Mouse (Mus musculus) NIH3T3 (cell line): ENCODE results near the gene Rabl2.

Source experiments
- DNase-seq: peaks from one replicate; pipeline ENCODE4 v3.0.0-alpha.2; 2012; ENCODE audit warnings: low read depth

Rabl2 gene

DNA sequence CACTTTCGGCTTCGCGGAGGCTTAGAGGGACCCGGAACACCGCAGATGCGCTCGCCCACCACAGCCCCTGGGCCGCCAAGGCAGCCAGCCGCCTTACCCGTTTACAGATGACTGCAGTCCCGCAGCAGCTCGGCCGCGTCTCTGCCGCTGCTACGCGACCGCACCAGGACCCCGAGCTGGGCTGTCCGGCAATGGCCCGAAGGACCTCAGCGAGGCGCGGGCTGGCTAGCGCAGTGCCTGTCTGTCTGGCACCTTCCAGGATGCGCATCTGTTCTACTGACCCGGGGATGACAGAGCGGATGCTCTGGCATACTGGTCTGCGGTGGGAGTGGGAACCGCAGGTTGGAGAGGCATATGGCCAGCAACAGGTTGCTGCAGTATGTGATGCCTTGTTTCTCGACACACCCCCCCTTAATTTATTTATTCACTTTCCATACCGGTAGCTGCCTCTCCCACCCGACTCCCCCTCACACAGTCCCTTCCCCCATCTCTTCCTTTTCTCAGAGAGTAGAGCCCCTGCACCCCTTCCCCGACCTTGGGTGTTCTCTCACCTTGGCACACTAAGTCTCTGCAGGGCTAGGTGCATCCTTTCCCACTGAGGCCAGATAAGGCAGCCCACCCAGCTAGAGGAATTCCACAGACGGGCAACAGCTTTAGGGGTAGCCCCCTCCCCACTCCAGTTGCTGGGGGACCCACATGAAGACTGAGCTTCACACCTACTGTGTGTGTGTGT lies at the start of gene Rabl2:
Rabl2 (minus strand) TSS at position 201 of the 733 bp plus-strand sequence.
- DNase-seq, result peak; percentile 94

DNA sequence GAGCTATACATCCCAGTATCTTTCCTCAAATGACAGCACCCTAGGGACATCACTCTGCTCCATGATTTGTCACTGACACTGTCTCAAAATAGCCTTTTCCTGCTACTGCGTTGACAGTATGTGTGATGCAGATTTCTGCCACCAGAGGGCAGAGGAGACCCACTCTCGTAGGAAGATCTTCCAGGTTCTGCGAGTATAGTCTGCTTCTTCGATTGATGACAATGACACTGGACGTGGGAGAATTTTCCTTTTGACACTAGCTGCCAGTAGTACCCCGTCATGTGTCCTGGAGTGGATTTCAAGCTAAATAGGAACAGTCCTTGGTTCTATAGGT lies 31.9 kb upstream of the Rabl2 start:
- DNase-seq, result peak; percentile 74

DNA sequence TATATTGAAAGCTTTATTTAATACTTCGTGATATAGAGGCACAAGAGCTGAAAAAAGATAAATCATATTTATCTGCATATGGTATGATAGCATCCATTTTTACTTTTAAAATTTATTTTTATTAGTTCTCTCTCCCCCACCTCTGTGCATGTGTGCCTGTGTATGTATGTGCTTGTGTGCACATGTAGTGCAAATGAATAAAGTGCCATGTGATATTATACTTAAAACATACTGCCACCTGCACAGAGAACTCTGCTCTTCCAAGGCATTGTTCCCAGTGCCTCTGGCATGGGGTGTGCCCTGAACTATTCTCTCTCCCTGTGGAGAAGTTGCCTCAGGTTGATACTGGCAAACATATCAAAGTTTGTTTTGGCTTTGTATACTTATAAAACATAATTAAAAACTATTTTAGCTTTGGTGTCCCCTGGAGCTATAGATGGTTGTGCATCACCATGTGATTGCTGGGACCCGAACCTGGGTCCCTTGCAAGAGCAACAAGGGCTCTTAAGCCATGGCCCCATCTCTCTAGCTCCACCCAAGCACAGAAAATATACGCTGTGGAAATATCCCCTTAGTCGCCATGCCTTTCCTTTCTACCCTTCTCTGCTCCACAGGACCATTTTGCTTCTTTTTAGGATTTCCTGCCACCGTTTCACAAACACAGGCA lies 31.4 kb upstream of the Rabl2 start:
- no peak for DNase-seq

DNA sequence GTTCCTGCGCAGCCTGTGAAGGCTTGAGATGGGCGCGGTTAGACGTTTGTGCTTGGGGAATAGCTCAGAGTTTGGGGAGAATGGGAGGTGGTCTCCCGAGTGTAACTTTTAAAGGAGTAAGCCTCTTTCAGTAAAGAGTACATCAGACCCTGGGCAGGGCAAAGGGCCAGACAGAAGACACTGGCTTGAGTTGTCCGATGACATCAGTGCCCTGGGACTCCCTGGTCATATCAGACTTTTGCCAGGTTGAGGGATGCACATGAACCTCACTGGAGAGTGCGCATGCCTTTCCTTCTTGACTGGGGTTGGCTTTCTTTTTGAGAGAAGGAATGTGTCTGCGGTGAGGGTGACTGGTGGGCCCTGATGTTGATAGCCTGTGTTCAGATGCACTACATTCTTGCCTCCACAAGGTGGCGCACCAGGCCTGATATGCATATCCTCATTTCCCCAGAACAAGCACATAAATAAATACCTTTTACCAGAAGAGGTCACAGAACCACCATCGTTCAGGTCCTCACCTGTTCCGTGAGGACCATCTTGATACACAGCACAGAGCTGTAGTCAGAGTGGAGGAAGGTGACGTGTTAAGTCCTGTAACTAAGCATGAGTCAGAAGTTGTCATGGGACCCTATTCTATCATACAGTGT lies 30.7 kb upstream of the Rabl2 start:
- peak; percentile 75 for DNase-seq

DNA sequence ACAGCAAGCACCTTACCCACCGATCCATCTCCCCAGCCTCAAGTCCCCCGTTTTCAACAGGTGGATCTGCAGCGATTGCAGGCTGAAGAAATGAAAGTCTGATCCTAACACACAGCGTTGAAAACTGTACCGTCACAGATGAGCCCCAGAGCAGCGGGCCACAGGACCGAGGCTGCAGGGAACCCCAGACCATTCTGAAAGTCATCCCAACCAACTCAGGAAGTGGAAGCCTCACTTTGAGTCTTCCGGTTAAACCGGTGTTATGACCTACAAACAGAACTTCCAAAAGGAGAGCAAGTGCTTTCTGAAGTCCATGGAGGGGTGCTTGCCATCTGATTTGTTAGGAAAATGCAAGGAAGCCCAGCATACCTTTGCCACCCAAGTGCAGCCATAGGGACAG lies 16.2 kb upstream of the Rabl2 start:
- no peak for DNase-seq

DNA sequence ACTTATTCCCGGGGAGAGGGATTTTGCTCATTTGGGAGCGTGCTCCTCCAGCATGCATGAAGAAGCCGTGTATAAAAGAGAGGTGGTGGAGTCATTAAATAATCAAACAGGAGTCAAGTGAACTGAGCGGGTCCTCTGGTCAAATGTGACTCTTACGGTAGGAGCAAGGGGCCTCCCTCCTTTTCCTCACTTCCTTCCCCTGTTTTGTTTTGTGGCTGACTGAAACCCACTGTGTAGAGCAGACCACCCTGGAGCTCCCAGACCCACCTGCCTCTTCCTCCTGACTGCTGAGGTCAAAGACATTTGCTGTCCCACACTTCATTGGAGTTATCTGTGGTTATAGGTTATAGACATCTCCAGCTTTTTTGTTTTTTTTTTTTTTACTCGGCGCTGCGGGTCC lies 15.8 kb upstream of the Rabl2 start:
- DNase-seq, result no peak

DNA sequence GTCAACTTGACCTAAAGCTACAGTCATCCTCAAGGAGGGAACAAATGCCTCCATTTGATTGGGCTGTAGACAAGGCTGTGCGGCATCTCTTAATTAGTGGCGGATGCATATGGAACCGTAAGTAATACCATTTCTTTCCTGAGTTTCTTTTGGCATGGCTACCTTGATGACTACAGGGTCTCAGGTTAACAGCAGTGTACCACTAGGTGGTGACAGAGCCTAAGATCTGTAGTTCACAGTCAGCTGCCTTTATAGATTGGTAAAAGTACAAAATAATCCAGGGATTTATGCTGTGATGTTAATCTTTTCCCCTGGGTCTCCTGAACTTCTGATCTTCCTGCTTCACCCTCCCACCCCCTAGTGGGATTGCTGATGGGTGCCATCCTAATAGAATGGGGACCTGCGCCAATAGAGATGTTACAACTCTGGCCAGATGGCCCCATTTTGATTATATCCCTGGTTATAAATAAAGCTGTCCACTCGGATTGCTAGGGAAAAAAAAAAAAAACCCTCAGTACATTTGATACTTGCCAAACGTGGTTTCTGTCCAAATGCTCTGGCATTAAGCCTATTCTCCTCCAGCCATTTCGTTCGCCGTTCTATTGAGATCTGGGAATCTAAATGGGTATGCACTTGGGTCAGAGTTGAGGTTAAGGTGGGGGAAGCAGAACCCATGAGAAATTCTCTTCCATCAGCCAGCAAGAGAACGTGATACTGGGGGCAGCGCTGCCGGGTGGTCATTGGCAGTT lies 14.3 kb upstream of the Rabl2 start:
- DNase-seq, result peak; percentile 13

DNA sequence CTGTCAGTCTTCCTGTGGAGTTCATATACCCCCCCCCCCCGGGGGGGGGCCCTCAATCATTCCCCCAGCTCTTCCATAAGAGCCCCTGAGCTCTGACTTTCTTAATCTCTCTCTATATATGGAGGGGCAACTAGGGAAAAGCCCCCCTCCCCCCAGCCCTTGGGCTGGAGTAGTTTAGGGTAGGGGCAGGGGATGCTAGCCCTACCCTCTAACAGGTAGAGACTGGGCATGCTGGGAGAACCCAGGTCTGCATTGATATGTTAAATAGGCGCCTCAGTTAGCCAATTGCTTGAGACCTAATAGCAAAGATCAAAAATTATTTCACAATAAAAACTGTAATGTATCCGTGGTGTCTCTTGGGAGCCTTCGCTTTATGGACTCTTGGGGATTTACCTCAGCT lies 825 bp upstream of the Rabl2 start:
- DNase-seq, result no peak

DNA sequence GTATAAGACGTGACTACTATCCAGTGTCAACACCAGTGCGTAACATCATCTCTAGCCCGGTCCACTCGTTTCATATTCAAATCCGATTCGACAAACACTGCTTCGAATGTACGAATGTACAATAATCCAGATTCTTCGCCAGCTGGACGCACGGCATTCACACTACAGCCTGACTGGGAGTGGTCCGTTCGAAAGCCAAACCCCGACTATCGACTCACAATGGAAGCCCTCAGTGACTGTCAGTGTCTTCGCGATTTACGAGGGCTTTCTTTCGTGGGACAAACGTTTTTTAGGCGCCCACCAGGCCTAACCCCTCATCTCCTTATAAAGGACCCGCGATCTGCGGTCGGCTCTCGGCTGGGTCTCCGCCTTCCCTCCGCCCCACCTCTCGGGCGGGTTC lies 406 bp downstream of the Rabl2 start:
- DNase-seq, result peak; percentile 44

DNA sequence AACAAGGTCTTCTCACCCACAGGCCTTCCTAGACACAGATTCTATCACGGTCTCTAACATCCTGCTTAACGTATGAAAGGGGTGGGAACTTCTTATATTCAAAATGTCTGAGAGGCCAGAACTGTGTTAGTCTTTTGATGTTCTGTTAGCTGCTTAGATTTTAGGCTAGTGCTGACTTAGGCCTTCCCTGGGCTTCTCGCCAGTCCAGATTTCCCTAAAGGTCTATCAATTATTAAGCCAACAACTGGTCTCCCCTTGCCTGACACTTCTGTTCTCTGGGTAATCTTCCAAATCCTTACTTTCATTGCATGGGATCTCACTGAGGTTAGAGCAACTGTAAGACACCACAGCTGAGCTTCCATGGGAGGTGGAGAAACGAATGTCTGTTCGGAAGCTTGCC lies 2.6 kb downstream of the Rabl2 start:
- peak; percentile 19 for DNase-seq

DNA sequence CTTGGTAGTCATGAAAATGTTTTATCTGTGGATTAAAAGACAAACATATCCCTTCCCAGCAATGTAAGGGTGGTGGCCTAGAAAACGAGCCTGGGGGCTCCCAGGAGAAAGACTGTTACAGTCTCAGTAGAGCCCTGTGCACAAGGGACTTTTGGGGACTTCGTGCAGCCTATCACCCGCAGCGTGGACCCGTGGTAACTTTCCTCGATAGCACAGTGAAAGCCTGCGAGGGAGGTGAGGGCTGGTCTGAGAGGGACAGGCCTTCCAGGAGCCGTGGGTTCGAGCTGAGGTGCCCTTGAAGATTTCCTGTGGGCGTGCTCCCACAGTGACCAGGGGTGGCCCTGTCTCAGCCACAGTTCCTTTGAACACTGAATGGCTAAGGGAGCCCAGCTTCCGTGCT lies 6.1 kb downstream of the Rabl2 start:
- no peak for DNase-seq

DNA sequence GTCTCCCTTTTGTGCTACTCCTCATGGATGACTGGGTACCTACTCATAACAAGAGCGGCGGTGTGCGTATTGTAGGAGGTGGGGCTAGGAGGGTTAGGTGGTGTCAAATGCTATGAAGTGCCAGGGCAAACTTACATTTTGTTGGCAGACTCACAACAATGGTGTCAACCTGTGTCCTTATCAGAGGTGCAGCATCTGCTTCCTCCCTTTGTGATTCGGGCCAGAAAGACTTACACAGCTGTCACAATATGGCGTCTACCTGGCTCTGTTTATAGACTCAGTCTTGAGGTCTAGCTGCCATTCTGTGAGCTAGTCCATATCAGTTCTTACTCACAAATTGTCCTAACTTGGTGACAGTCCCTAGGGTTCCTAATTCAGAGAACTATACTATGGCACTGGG lies 6.6 kb downstream of the Rabl2 start:
- DNase-seq, result no peak

DNA sequence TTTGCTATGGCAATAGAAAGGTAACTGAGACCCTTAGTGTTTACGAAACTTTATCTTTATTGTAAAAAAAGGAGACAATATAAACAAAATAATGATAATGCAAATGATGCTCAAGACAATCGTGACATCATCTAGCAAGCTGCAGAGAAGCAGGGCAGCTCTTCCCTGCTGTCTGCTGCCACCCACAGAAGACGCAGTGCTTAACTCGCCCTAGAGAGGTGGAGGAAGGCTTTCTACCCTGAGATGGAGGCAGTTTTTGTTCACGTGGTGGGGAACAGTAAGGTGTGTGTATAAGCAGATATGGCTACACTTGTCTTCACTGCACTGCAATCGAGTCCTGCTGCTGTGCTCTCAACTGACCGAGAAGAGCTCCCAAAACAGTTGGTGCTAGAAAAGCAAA lies 9.2 kb downstream of the Rabl2 start:
- DNase-seq, result no peak

DNA sequence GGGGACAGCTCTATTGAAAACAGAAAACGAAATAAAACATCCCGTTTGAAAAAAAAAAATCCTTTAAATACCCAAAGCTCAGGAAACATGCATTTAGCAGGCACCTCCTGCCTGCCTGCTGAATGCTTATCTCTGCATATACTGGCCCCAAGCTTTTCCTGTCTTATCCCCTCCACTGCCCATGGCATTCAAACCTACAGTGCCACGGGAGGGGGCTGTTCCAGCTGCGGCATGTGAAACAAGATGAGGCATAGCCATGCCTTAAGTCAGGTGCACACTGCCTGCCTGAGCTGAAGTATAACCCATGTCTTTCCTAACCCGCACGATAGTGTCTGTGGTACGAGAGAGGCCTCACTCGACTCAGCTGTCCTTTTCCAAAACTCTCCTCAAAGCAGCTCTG lies 19.6 kb downstream of the Rabl2 start:
- DNase-seq, result no peak

DNA sequence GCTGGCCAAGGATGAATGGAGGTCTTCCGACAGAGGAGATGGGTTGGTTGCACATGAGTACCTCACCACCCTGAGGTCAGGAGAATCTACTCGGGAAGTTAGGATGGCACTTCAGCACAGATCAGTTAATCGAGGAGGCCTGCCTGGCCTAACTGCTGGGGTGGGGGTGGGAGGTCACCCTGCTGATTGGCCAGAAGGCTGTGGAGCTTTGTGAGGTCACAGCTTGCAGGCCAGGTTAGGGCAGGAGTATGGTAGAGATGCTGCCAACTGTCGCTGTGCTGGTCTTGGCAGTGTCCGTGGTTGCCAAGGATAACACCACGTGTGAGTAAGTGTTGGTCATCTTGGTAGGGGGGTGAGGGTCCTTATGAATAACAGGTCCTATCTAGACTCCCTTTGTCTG lies 23.6 kb downstream of the Rabl2 start, which contains the start of gene Acr:
Acr (plus strand) TSS at position 213 of the 400 bp plus-strand sequence.
- DNase-seq, result no peak

DNA sequence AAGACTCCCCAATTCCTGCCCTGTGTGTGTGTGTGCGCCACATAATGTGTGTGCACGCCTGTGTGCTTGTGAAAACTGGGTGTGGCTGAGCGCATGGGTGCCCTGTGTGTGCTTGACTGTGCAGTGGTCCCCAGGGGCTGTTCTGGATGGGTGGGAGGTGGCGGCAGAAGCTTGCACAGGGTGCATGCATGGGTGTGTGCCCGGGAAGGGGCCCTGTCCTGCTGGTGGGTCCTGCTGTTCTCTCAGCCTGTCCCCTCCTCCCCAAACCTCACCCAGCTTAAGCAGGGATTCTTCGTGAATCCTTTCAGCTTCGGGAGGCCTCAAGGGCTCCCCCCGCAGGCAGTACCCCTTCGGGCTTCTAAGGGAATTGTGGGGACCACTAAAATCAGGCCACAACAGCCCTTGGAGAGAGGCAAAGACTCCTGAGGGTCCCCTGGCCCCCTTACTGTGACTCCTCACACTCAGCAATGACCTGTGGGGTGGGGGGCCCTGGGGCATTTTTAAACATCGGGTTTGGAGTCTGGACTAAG lies 32.5 kb downstream of the Rabl2 start:
- peak; percentile 18 for DNase-seq

DNA sequence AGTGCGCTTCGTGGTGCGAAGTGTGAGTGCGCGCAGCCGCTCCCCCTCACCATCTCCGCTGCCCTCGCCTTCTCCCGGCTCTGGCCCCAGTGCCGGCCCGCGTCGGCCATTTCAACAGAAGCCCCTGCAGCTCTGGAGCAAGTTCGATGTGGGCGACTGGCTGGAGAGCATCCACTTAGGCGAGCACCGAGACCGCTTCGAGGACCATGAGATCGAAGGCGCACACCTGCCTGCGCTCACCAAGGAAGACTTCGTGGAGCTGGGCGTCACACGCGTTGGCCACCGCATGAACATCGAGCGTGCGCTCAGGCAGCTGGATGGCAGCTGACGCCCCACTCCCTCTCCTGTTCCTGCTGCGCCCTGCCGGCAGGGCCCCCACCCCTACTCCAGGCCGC lies 33.7 kb downstream of the Rabl2 start:
- DNase-seq, result no peak

DNA sequence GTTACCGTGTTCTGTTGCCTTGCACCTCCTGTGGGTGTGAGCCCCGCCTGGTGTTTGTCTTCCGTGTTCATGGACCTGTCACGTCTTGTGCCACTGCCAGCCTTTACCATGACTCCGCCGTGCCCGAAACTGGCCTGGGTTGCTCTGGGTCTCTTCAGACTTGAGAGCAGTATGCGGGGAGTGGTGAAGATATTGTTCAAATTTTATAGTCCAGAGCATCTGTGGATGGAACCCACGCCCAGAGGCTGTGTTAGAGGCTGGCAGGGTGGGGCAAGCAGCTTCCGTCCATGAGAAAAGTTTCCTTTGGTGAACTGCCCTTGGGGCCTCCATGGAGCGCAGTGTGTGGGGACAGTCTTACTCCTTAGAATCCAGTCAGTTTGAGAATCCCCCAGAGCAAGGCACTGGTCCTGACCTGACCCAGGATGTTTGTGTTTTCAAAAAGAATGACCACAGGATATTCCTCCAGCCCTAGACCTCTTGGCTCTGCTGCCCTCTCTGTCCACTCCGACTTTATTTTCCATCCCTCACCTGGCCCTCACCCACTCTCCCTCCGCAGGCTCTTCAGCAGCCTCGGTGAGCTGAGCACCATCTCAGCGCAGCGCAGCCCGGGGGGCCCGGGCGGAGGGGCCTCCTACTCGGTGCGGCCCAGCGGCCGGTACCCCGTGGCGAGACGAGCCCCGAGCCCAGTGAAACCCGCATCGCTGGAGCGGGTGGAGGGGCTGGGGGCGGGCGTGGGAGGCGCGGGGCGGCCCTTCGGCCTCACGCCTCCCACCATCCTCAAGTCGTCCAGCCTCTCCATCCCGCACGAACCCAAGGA lies 34.3 kb downstream of the Rabl2 start:
- DNase-seq, result no peak

DNA sequence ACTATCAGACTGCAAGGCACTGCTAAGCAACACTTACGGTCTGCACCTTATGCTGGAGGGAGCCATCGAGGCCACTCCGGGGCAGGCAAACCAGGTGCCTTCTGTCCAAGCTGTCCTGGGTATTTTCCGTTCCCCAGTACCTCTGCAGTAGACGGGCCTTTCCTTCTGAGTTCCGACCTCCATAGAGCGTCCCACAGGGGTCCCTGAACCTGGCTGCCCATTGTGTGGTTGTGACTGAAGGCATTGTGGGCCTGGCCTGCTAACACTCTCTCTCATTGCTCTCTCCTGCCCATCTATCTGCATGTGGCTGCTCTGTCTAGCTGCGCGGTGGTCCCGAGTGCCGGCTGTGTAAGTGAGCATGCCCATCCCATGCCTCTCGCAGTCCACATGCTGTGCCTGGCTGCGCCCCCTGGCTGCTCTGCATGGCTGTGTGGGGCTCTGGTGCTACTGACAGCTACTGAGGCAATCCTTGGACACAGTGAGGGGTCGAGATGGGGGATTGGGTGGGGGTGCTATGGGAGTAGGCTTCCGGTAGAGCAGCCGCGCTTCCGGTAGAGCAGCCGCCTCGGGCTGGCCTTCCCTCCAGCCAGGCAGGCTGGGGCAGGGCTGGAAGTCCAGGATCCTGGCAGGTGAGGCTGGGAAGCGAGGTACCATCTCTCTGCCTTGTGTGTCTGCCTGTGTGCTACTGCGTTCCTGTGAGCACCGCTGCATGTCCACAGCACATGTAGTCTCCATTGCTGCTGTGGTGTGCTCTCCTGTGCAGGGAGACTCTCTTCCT lies 35.1 kb downstream of the Rabl2 start:
- DNase-seq, result no peak

DNA sequence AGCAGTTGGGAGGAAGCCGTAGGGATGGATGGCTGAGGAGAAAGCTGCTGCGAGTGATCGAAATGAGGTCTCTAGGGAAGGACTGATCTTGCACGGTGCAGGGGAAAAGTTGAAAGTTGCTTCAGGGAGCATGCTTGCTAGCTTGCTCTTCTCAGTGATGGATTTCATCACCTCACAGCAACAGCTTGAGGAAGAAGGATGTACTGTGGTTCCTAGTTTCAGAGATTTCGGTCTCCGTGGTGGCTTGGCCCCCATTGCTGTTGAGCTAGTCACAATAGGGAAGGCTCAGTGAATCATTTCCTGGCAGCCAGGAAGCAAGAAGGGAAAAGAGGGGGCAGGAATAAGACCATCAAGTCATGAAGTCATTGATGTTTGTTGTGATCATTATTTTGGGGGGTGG lies 36.1 kb downstream of the Rabl2 start:
- DNase-seq, result no peak

DNA sequence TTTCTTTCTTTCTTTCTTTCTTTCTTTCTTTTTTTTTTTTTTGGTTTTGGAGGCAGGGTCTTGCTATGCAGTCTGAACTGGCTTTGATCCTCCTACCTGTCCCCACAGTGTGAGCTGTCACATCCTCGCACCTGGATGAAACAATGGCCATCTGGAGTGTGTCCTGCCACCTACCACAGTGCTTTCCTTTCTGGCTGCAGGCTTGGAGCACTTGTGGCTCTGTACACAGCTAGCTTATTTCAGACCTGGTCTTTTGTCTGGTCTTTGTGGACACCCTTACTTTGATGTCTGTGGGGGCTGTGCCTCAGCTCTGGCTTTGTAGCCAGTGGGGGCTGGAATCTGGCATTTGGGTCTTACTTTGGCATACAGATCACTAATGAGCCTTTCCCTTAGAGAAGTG lies 40.0 kb downstream of the Rabl2 start:
- no peak for DNase-seq
